Mouse (Mus musculus): ENCODE measurements around the gene Idh1. TPM values are rescaled to one million over a fixed set of nuclear protein-coding genes. Genes with fewer than 3 reads are reported as not detected.

Idh1 gene
- polyA plus RNA-seq, 1 experiment from 2014 or later = 125 TPM

DNA sequence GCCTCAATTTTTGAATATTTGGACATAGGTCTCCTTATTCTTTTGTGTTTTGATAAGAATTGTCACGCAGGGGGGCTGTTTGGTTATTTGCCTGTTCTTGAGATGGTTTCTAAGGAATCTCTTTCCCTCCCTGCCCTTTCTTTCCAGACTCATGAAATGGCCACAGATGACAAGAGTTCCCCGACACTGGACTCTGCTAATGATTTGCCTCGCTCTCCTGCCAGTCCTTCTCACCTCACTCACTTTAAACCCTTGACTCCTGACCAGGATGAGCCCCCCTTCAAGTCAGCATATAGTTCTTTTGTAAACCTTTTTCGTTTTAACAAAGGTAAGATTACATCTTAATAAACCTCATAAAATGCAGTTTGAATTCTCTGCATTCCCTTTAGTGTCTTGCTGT lies 3.9 kb upstream of the Idh1 start:
- H3K9me3 ChIP-seq (replicated peaks) = no peaks in the 10 kb centered on the region
- WGBS = 80% methylated on average over 4 of the region's 4 CpGs
- no peaks in the 10 kb centered on the region for H3K27me3 ChIP-seq
- no peak overlapping the region for H3K9ac ChIP-seq
- peaks cover 19% of the 10 kb centered on the region for H3K36me3 ChIP-seq
- no peak overlapping the region for H3K4me3 ChIP-seq (replicated peaks)
- no peak overlapping the region for H3K4me2 ChIP-seq (replicated peaks)
- no peak overlapping the region for H3K27ac ChIP-seq (replicated peaks)
- H3K4me1 ChIP-seq = 0 out of 2 replicates have a peak, but pooled peaks cover 14% of the 10 kb centered on the region
- ATAC-seq (ENCODE audit: insufficient number of reproducible peaks, low FRiP score, low TSS enrichment, low read depth) = no peak

DNA sequence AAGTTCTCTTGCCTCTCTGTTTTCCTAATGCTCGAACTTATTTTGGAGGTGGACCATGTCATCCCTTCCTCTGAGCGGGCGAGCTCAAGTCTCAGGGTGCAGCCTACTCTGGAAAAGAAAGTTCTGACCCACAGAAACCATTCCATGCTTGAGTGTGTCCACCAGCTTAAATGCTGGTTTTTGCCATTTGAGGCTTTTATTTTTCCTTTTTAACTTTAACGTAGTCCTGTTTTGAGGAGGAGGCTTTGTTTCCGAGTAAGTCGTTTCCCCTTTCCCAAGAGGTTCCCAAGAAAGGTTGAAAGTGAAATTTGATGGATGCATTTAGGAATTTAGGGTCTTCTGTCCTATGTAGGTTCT lies 752 bp upstream of the Idh1 start:
- no peaks in the 10 kb centered on the region for H3K9me3 ChIP-seq (replicated peaks)
- peaks cover 3% of the 10 kb centered on the region for H3K36me3 ChIP-seq
- no peak for ATAC-seq (ENCODE audit: insufficient number of reproducible peaks, low FRiP score, low TSS enrichment, low read depth)
- peak overlapping the region; percentile 90 for H3K27ac ChIP-seq (replicated peaks)
- no peaks in the 10 kb centered on the region for H3K27me3 ChIP-seq
- H3K4me3 ChIP-seq (replicated peaks) = peak overlapping the region; percentile 73
- WGBS = under 1% methylated on average over 6 of the region's 6 CpGs
- H3K4me1 ChIP-seq = 0 out of 2 replicates have a peak, but pooled peaks cover 14% of the 10 kb centered on the region
- peak overlapping the region; percentile 68 for H3K4me2 ChIP-seq (replicated peaks)
- peak overlapping the region; percentile 70 for H3K9ac ChIP-seq

DNA sequence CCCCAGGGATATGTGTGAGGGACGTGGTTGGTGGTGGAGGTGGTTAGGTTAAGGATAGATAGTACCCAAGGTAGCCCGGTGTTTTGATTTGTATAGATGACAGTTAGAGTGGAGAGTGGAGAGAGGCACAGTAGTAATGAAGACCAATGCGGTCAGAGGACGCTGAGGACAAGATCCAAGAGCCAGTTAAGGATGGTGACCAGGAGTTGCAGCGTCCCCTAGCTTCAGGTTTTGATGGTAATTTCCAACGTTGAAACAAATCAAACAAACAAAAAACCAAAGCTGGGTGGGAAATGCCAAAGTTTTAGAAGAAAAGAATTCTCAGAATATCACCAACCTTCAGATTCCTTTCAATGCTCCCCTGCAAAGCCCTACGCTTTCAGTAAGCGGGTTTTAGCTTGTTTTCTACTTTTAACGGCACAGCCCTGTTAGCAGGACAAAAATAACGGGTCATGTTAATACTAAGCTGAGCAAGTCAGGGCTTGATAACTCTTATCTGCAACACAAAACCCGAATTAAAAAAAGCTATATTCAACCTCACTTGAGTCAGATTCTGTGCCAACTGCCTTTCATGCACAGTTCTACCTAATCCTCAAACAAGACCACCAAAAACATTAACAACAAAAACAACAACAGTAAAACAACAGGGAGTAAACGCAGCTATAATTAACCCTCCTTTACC lies 635 bp downstream of the Idh1 start:
- peak overlapping the region; percentile 48; the same call in 1 of the 2 replicates for H3K9ac ChIP-seq
- 0 out of 2 replicates have a peak, but pooled peaks cover 14% of the 10 kb centered on the region for H3K4me1 ChIP-seq
- peak overlapping the region; percentile 68 for H3K4me2 ChIP-seq (replicated peaks)
- WGBS = 20% methylated on average over 12 of the region's 12 CpGs
- peak overlapping the region; percentile 73 for H3K4me3 ChIP-seq (replicated peaks)
- peak overlapping the region; percentile 48; the same call in 1 of the 2 replicates for H3K27ac ChIP-seq (replicated peaks)
- H3K27me3 ChIP-seq = no peaks in the 10 kb centered on the region
- H3K9me3 ChIP-seq (replicated peaks) = no peaks in the 10 kb centered on the region
- no peak for ATAC-seq (ENCODE audit: insufficient number of reproducible peaks, low FRiP score, low TSS enrichment, low read depth)
- H3K36me3 ChIP-seq = no peaks in the 10 kb centered on the region

DNA sequence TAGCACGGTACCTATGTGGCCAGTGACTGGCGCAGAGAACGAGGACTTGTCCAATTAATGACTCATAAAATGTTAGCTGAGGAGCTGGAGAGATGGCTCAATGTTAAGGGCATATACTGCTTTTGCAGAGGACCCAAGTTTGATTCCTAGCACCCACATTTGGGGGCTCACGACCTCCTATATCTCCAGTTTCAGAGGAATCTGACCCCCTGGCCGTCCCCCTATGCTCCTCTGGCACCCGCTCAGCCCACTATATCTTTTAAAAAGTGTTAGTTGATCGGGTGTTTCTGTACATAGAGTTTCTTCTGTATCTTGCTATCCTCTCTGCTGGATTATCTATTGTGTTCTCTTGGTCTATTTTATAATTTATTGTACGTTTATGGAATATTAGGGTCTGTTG lies 1.3 kb downstream of the Idh1 start:
- Histone ChIP-seq H3K27me3 (no peaks in the 10 kb centered on the region), H3K27ac (replicated peaks) (no peak overlapping the region), H3K4me1 (0 out of 2 replicates have a peak, but pooled peaks cover 14% of the 10 kb centered on the region), H3K4me2 (replicated peaks) (no peak overlapping the region), H3K9me3 (replicated peaks) (no peaks in the 10 kb centered on the region), H3K36me3 (no peaks in the 10 kb centered on the region), H3K4me3 (replicated peaks) (no peak overlapping the region), H3K9ac (no peak overlapping the region)
- no peak for ATAC-seq (ENCODE audit: insufficient number of reproducible peaks, low FRiP score, low TSS enrichment, low read depth)
- WGBS = 87% methylated on average over 8 of the region's 8 CpGs

DNA sequence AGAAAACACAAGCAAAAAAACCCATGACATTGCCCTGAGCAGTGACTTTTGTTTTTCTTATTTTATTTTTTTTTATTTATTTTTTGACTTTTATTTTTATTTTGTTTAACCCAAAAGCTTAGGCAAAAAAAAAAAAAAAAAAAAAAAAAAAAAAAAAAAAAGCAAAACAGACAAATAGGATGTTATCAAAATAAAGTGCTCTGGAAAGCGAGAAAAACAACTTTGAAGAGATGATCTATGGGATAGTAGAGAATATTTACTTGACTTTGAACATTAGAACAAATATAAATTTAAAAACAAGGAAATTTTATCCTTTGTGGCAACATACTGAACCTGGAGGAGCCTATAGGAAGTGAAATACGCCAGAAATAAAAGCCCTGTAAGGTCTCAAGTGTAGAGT lies 2.3 kb downstream of the Idh1 start:
- Histone ChIP-seq H3K4me1 (0 out of 2 replicates have a peak, but pooled peaks cover 14% of the 10 kb centered on the region), H3K27me3 (no peaks in the 10 kb centered on the region), H3K27ac (replicated peaks) (no peak overlapping the region), H3K9ac (no peak overlapping the region), H3K4me2 (replicated peaks) (no peak overlapping the region), H3K4me3 (replicated peaks) (no peak overlapping the region), H3K36me3 (no peaks in the 10 kb centered on the region), H3K9me3 (replicated peaks) (no peaks in the 10 kb centered on the region)
- ATAC-seq (ENCODE audit: insufficient number of reproducible peaks, low FRiP score, low TSS enrichment, low read depth) = no peak
- WGBS = 86% methylated on average over 2 of the region's 2 CpGs

DNA sequence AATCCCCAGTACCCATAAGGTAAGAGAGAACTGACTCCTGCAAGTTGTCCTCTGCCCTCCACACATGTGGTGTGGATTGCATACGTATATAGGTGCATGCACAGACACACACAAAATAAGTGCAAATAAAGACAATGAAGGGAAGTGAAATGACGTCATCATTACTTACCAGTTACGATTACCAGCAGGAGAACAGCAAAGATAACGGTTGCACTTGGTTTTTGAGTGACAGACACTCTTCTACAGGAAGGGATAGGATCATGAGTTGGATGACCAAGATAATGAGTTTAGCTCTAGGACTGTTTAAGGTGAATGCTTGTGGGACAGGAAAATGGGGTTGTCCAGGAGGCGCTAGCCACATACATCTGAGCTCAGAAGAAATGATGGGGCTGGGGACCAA lies 4.8 kb downstream of the Idh1 start:
- 88% methylated on average over 5 of the region's 5 CpGs for WGBS
- H3K9me3 ChIP-seq (replicated peaks) = no peaks in the 10 kb centered on the region
- H3K4me3 ChIP-seq (replicated peaks) = no peak overlapping the region
- no peaks in the 10 kb centered on the region for H3K27me3 ChIP-seq
- no peak overlapping the region for H3K9ac ChIP-seq
- no peak overlapping the region for H3K4me2 ChIP-seq (replicated peaks)
- H3K4me1 ChIP-seq = 0 out of 2 replicates have a peak, but pooled peaks cover 14% of the 10 kb centered on the region
- no peak for ATAC-seq (ENCODE audit: insufficient number of reproducible peaks, low FRiP score, low TSS enrichment, low read depth)
- H3K27ac ChIP-seq (replicated peaks) = no peak overlapping the region
- no peaks in the 10 kb centered on the region for H3K36me3 ChIP-seq

DNA sequence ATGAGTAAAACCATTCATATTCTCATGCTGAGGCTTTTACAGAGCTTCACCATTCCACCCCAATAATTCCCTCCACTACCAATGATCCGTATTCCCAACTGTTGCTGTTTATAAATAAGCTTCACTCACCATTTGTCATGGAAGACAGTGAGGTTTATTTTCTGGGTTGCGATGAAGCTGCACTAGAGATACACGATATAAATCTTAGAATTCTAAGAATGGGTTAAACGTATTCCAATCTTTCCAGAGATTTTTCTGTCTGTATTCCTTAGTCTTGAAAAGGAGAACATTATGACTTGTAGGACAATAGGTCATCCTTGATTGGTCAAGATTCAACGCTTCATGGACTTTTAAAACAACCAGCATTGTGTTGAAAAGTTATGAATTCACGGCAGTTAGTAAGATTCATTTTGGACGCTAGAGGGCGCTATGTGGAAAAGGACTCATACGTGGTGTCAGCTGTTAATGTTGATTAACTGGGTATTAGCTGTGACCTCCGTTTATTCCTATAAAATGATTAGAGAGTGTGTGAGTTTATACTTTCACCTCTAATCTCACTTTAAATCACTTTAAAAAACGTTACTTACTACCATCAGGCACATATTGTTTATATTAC lies 6.6 kb downstream of the Idh1 start:
- peaks cover under 1% of the 10 kb centered on the region; the same call in 1 of the 2 replicates for H3K36me3 ChIP-seq
- no peaks in the 10 kb centered on the region for H3K9me3 ChIP-seq (replicated peaks)
- peak overlapping the region; percentile 78 for H3K4me3 ChIP-seq (replicated peaks)
- peak overlapping the region; percentile 98 for H3K27ac ChIP-seq (replicated peaks)
- no peaks in the 10 kb centered on the region for H3K27me3 ChIP-seq
- H3K4me2 ChIP-seq (replicated peaks) = peak overlapping the region; percentile 66
- 0 out of 2 replicates have a peak, but pooled peaks cover 9% of the 10 kb centered on the region for H3K4me1 ChIP-seq
- ATAC-seq (ENCODE audit: insufficient number of reproducible peaks, low FRiP score, low TSS enrichment, low read depth) = no peak
- H3K9ac ChIP-seq = peak overlapping the region; percentile 54
- WGBS = 3% methylated on average over 11 of the region's 11 CpGs

DNA sequence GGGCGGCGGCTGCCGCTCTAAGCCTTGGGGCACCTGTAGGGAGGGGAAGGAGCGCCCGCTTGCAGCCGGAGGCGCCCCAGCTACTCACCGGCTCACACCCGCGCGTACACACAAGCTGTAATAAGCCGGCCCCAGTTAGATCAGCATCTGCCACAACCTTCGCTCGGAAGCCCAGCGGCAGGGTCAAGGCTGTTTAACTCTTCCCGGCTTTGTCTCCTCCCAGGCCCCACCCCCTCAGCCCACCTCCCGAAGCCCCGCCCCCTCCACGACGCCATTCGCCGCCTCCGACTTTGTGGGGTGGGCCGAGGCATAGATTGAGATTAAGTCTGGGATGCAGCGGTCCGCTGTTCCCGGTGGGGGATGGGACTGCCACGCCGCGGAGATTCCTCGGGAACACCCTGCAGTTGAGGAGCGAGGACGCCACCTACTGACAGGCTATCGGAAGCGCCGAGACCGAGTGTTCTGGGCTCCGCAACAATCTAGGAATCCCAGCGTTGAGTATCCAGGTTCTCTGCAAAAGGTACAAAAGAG lies 7.3 kb downstream of the Idh1 start:
- H3K4me1 ChIP-seq = 0 out of 2 replicates have a peak, but pooled peaks cover 9% of the 10 kb centered on the region
- H3K36me3 ChIP-seq = peaks cover 6% of the 10 kb centered on the region; the same call in 1 of the 2 replicates
- peak overlapping the region; percentile 69 for H3K9ac ChIP-seq
- H3K27ac ChIP-seq (replicated peaks) = peak overlapping the region; percentile 98
- no peaks in the 10 kb centered on the region for H3K9me3 ChIP-seq (replicated peaks)
- under 1% methylated on average over 39 of the region's 39 CpGs for WGBS
- H3K4me2 ChIP-seq (replicated peaks) = peak overlapping the region; percentile 66
- peak overlapping the region; percentile 78 for H3K4me3 ChIP-seq (replicated peaks)
- ATAC-seq (ENCODE audit: insufficient number of reproducible peaks, low FRiP score, low TSS enrichment, low read depth) = peak; percentile 95
- no peaks in the 10 kb centered on the region for H3K27me3 ChIP-seq

DNA sequence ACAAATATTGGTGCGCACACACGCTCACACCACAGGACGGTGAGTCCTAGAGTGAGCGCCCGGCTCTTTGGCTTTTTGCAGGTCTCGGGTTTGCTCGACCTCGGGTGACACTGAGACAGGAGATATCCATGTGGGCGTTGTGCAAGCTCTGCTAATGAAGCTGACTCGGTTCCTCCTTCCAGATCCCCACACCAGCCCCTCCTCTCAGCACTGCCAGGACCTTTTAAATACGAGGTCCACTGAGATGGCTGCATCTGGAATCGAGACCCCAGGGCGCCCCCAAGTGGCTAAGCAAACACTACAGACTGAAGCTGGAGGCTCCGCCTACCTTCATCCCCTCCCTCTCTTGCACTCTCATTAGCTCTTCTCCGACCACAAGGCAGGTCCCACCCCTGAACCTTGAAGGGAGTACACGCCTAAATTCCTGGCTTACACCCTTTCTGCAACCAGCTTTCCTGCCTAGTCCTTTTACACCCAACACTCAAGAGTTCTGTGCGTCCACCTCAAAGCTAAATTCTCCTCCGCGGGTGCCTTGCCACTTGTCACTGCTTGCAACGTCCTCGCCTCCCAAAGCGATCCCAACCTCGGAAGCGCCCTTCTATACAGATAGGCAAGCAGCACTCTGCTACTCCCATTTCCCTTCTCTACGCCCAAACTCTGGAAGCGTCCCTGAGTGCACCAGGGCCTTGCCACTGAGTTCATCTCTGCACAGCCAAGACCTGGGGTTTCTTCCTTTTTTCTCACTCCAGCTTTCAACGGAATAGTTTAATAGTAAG lies 8.0 kb downstream of the Idh1 start:
- Histone ChIP-seq H3K36me3 (peaks cover 10% of the 10 kb centered on the region; the same call in 1 of the 2 replicates), H3K9me3 (replicated peaks) (no peaks in the 10 kb centered on the region), H3K27ac (replicated peaks) (peak overlapping the region; percentile 98), H3K9ac (peak overlapping the region; percentile 69), H3K4me2 (replicated peaks) (peak overlapping the region; percentile 66), H3K4me1 (0 out of 2 replicates have a peak, but pooled peaks cover 9% of the 10 kb centered on the region), H3K4me3 (replicated peaks) (peak overlapping the region; percentile 78), H3K27me3 (no peaks in the 10 kb centered on the region)
- ATAC-seq (ENCODE audit: insufficient number of reproducible peaks, low FRiP score, low TSS enrichment, low read depth) = peak; percentile 90
- WGBS = 3% methylated on average over 27 of the region's 27 CpGs

DNA sequence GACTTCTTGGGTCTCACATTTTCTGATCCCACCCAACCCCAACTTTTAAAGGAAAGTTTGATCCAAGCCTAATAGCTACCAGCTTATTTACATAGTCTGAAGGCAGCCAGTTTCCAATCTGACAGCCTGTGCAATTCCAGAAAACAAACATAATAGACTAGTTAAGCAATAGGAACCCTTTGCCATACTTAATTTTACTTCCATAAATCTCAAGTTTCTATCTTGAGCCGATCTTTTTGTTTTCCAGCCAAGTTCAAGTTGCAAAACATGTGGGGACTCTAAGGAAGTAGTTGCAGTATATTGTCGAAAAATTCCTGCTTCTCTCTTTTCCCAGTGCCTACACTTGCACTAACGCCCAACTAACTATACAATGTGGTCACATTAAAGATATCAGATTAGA lies 8.8 kb downstream of the Idh1 start:
- no peaks in the 10 kb centered on the region for H3K9me3 ChIP-seq (replicated peaks)
- ATAC-seq (ENCODE audit: insufficient number of reproducible peaks, low FRiP score, low TSS enrichment, low read depth) = no peak
- peak overlapping the region; percentile 98 for H3K27ac ChIP-seq (replicated peaks)
- H3K4me2 ChIP-seq (replicated peaks) = peak overlapping the region; percentile 66
- H3K36me3 ChIP-seq = peaks cover 14% of the 10 kb centered on the region; the same call in 1 of the 2 replicates
- 10% methylated on average over 3 of the region's 3 CpGs for WGBS
- H3K9ac ChIP-seq = 0 out of 2 replicates have a peak overlapping the region, but pooled peaks have one; percentile 28
- H3K4me1 ChIP-seq = 0 out of 2 replicates have a peak, but pooled peaks cover 9% of the 10 kb centered on the region
- H3K27me3 ChIP-seq = no peaks in the 10 kb centered on the region
- H3K4me3 ChIP-seq (replicated peaks) = peak overlapping the region; percentile 78

DNA sequence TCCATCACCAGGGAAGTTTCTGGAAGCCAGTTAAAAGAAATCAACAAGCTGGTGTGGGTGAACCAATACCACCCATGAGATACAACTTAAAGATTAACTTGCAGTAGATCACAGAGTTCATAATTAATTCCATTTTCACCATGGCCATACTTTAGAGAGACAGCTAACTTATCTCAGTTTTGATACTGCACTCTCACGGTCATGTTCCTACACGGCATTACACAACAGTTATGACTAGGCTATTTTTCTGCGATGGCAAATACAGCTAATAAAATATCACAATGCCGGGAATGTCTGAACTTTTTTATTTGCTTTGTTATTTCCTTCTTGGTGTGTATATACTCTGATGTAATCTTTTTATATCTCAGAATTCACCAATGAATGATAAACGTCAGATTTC lies 9.4 kb downstream of the Idh1 start:
- H3K27me3 ChIP-seq = no peaks in the 10 kb centered on the region
- 67% methylated on average over 5 of the region's 5 CpGs for WGBS
- no peak overlapping the region for H3K4me2 ChIP-seq (replicated peaks)
- no peak overlapping the region for H3K4me3 ChIP-seq (replicated peaks)
- no peaks in the 10 kb centered on the region for H3K9me3 ChIP-seq (replicated peaks)
- H3K36me3 ChIP-seq = peaks cover 16% of the 10 kb centered on the region; the same call in 1 of the 2 replicates
- no peak for ATAC-seq (ENCODE audit: insufficient number of reproducible peaks, low FRiP score, low TSS enrichment, low read depth)
- H3K27ac ChIP-seq (replicated peaks) = no peak overlapping the region
- H3K9ac ChIP-seq = no peak overlapping the region
- H3K4me1 ChIP-seq = 0 out of 2 replicates have a peak, but pooled peaks cover 9% of the 10 kb centered on the region
